Mouse (Mus musculus) midbrain, embryonic 12.5 days (tissue): ENCODE results near the gene Akr7a5. TPM values are rescaled to one million over a fixed set of nuclear protein-coding genes. Genes with fewer than 3 reads are reported as not detected.

Experiments
- ATAC-seq: fragments of 200-750 bp; cut with Nextera tagmentation; 2 replicates; pipeline ENCODE4 v1.8.0; 2017; ENCODE audit warnings: low read depth, moderate TSS enrichment, moderate library complexity; ENCODE audit not compliant: low FRiP score
- H3K27ac ChIP-seq: fragments of 300-500 bp; sonication (generic); replicated peaks from 2 replicates; pipeline ENCODE4 v1.5.1; 2016; ENCODE audit warnings: mild to moderate bottlenecking
- H3K27me3 ChIP-seq: fragments of 300-500 bp; sonication (generic); 2 replicates; pipeline ENCODE4 v1.6.1; 2016; ENCODE audit warnings: mild to moderate bottlenecking
- H3K36me3 ChIP-seq: fragments of 300-500 bp; sonication (generic); 2 replicates; pipeline ENCODE4 v1.6.1; 2016
- H3K4me1 ChIP-seq: fragments of 300-500 bp; sonication (generic); 2 replicates; pipeline ENCODE4 v1.6.1; 2016
- H3K4me2 ChIP-seq: fragments of 300-500 bp; sonication (generic); replicated peaks from 2 replicates; pipeline ENCODE4 v1.6.1; 2016; ENCODE audit warnings: mild to moderate bottlenecking, moderate library complexity
- H3K4me3 ChIP-seq: fragments of 300-500 bp; sonication (generic); 2 replicates; pipeline ENCODE4 v1.5.1; 2016; ENCODE audit warnings: mild to moderate bottlenecking
- H3K9ac ChIP-seq: fragments of 300-500 bp; sonication (generic); replicated peaks from 2 replicates; pipeline ENCODE4 v1.6.1; 2016; ENCODE audit warnings: mild to moderate bottlenecking, moderate library complexity
- H3K9me3 ChIP-seq: fragments of 300-500 bp; sonication (generic); 2 replicates; pipeline ENCODE4 v1.6.1; 2016; ENCODE audit warnings: mild to moderate bottlenecking
- WGBS: fragments of 180-500 bp; shearing (Covaris S2); methylation state at CpG from one replicate; pipeline ENCODE4 v1.1.7; 2016; 5-methylcytosine and 5-hydroxymethylcytosine counted together
- polyA plus RNA-seq: library from polyadenylated mRNA; unstranded; fragments of >200 nt; fragmentation: Nextera tagmentation; extraction: Ambion mirVana; gene quantifications from 2 replicates; pipeline ENCODE4 v1.2.1, GENCODE M21; 2016

Akr7a5 gene
- polyA plus RNA-seq, 1 experiment from 2014 or later, result 81.2 TPM

DNA sequence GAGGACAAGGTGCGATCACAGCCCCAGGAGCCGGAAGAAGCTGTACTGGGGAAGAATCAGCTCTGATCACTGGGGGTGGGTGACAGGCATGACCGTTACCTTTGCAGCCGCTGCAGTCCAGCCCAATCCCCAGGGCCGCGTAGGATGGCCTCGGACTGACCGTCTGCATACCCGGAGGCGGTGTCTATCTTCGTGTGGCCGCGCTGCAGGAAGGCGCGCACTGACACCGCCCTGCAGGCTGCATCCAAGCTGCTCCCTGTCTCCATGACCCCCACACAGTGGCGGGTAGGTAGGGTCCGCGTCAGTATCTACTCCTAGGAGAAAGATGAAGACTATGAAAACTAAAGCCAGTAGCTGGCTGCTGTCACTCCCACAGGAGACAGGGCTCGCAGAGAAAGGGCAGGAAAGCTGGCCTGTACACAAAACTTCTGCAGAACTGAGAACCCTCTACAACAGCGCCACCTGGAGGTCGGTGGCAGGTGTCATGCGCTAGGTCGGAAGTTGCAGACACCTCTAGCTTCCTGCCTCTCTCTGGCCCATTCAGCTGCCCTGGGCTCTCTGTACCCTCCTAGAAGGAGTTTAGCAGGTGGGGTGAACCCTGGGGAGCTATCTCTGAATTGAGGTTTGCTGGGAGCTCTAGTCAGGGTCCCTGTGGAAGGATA is 26.4 kb downstream of the Akr7a5 start:
- no peak for ATAC-seq
- Histone ChIP-seq H3K4me1 (0 out of 2 replicates have a peak, but pooled peaks cover 3% of the 10 kb centered on the region), H3K9ac (no peak overlapping the region), H3K27me3 (peaks cover 30% of the 10 kb centered on the region), H3K27ac (no peak overlapping the region), H3K9me3 (no peaks in the 10 kb centered on the region), H3K36me3 (no peaks in the 10 kb centered on the region), H3K4me2 (peak overlapping the region; percentile 28), H3K4me3 (no peak overlapping the region)
- WGBS, result 38% methylated on average over 24 of the region's 24 CpGs

- no peak overlapping the region for H3K27ac ChIP-seq
- no peaks in the 10 kb centered on the region for H3K9me3 ChIP-seq
- WGBS, result 63% methylated on average over 33 of the region's 33 CpGs
- ATAC-seq, result no peak
- no peaks in the 10 kb centered on the region for H3K36me3 ChIP-seq
- no peak overlapping the region for H3K9ac ChIP-seq
- no peak overlapping the region for H3K4me2 ChIP-seq
- 0 out of 2 replicates have a peak, but pooled peaks cover 3% of the 10 kb centered on the region for H3K4me1 ChIP-seq
- peaks cover 21% of the 10 kb centered on the region for H3K27me3 ChIP-seq
- no peak overlapping the region for H3K4me3 ChIP-seq
Observed at GRCm38 (mm10) chr4:139338145-139338544, 27.6 kb downstream of the Akr7a5 start.

DNA sequence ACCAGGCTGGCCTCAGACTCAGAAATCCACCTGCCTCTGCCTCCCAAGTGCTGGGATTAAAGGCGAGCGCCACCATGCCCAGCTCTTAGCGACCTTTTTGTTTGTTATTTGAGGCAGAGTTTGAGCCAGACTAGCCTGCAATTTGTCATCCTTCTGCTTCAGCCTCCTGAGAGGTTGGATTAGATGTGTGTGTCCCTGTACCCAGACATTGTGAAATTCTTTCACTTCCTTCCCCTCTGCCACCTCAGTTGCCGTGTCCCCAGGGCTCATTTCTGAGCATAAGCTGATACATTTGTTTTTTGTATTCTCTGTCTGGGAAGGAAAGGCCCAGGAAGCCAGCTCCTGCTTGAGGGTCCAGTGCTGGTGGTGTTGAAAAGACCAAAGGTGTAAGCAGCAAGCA is 30.3 kb downstream of the Akr7a5 start:
- Histone ChIP-seq H3K4me3 (no peak overlapping the region), H3K36me3 (peaks cover 16% of the 10 kb centered on the region), H3K4me2 (no peak overlapping the region), H3K9me3 (no peaks in the 10 kb centered on the region), H3K27me3 (peaks cover 17% of the 10 kb centered on the region), H3K4me1 (0 out of 2 replicates have a peak, but pooled peaks cover 3% of the 10 kb centered on the region), H3K9ac (no peak overlapping the region), H3K27ac (no peak overlapping the region)
- no peak for ATAC-seq
- 87% methylated on average over 4 of the region's 4 CpGs for WGBS

DNA sequence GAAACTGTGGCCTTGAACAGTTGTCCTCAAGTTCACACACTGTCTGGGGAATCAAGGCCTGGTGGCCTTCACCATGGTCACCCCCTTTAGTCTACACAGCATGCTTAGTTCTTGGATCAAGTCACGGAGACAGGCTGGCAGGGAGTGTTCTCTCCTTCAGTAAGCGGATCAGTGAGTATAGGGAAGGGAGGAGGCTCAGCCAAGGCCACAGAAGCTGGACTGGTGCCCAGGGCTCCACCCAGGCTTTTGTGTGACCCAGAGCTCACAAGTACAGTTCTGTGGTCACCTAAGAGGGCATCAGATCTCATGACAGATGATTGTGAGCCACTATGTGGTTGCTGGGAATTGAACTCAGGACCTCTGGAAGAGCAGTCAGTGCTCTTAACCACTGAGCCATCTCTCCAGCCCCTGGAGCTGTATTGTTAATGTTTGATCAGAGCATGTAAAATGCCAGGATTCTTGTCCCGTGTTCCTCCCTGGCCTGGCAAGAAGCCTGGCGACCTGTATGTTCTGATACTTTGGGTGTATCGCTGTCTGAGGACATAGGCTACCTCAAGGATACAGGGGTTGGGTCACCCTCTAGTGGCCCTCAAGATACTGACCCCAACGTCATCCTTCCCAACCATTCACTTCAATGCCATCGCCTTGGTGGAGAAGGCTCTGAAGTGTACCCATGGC is 31.2 kb downstream of the Akr7a5 start:
- H3K9ac ChIP-seq, result no peak overlapping the region
- H3K9me3 ChIP-seq, result no peaks in the 10 kb centered on the region
- no peak for ATAC-seq
- WGBS, result 82% methylated on average over 7 of the region's 7 CpGs
- H3K4me3 ChIP-seq, result no peak overlapping the region
- peaks cover 16% of the 10 kb centered on the region for H3K27me3 ChIP-seq
- no peak overlapping the region for H3K4me2 ChIP-seq
- 0 out of 2 replicates have a peak, but pooled peaks cover 3% of the 10 kb centered on the region for H3K4me1 ChIP-seq
- H3K27ac ChIP-seq, result no peak overlapping the region
- H3K36me3 ChIP-seq, result peaks cover 25% of the 10 kb centered on the region

GRCm38 (mm10) chr4:139343718-139344117 is 33.2 kb downstream of the Akr7a5 start:
- Histone ChIP-seq H3K9me3 (no peaks in the 10 kb centered on the region), H3K36me3 (peaks cover 45% of the 10 kb centered on the region), H3K4me2 (no peak overlapping the region), H3K4me1 (no peaks in the 10 kb centered on the region), H3K27ac (no peak overlapping the region), H3K27me3 (no peaks in the 10 kb centered on the region), H3K9ac (no peak overlapping the region), H3K4me3 (no peak overlapping the region)
- no peak for ATAC-seq
- 81% methylated on average over 5 of the region's 5 CpGs for WGBS

DNA sequence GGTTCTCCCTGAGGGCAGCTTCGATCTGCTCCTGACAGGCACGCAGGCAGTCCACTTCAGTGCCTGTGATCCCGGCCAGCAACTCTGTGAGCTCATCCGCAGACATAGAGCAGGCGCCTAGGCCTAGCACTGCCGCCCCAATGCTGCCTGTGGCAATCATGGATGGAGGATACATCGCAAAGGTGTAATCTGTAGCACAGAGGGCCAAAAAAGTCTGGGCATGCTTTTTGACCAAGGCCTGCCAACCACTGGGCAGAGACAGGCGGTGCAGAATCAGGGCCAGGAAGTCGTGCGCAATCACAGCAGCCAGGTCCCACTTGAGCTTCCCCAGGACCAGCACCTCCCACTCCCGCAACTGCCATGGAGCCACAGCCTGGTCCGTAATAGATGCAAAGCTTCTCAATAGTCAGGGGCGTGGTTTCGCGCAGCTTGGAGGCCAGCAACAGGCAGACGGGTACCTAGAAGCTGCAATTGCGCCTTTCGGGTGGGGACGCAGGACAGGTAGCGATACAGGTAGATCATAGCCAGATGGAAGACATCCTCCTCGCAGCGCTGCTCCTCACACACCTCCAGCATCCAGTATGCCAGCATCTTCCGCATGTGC is 35.0 kb downstream of the Akr7a5 start:
- peaks cover 58% of the 10 kb centered on the region for H3K36me3 ChIP-seq
- no peaks in the 10 kb centered on the region for H3K27me3 ChIP-seq
- H3K4me3 ChIP-seq, result no peak overlapping the region
- no peaks in the 10 kb centered on the region for H3K9me3 ChIP-seq
- H3K27ac ChIP-seq, result no peak overlapping the region
- H3K4me2 ChIP-seq, result no peak overlapping the region
- peaks cover 2% of the 10 kb centered on the region; the same call in 1 of the 2 replicates for H3K4me1 ChIP-seq
- ATAC-seq, result no peak
- 61% methylated on average over 23 of the region's 23 CpGs for WGBS
- no peak overlapping the region for H3K9ac ChIP-seq

- no peaks in the 10 kb centered on the region for H3K9me3 ChIP-seq
- H3K27ac ChIP-seq, result peak within 1 kb of the TSS; percentile 96
- ATAC-seq, result peak; percentile 96
- H3K4me2 ChIP-seq, result peak within 1 kb of the TSS; percentile 83
- peak within 1 kb of the TSS; percentile 83 for H3K4me3 ChIP-seq
- WGBS, result under 1% methylated on average over 64 of the region's 64 CpGs
- H3K9ac ChIP-seq, result peak within 1 kb of the TSS; percentile 86
- H3K36me3 ChIP-seq, result peaks cover 55% of the 10 kb centered on the region
- no peaks in the 10 kb centered on the region for H3K27me3 ChIP-seq
- peaks cover 19% of the 10 kb centered on the region for H3K4me1 ChIP-seq
Observed at GRCm38 (mm10) chr4:139351931-139352711, 41.6 kb downstream of the Akr7a5 start, which contains the start of the genes Mrto4, Emc1 and Ubr4. Gene Mrto4 (minus strand): TSS chr4:139352576. Gene Emc1 (plus strand): TSS chr4:139352587. Gene Ubr4 (plus strand): TSS chr4:139352609.

DNA sequence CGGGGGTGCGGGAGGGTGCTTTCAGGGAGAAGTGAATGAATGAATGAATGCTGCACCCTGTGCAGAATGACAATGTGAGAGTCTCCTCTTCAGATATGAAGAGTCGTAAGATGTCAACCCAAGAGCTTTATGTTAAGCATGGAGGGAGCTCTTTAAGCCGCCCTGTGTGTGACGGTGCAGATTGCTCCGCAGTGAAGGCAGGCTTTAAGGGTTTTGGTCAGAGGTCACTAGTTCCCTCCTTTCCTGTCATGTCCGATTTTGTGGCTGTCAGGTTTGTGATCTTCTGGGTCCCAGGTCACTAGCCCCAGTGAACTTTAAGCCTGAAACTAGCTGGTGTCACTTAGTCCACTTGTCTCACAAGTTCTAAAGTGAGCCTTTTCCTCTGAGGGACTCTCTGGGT is 42.3 kb downstream of the Akr7a5 start:
- H3K9ac ChIP-seq, result peak overlapping the region; percentile 86
- no peaks in the 10 kb centered on the region for H3K9me3 ChIP-seq
- peaks cover 55% of the 10 kb centered on the region for H3K36me3 ChIP-seq
- ATAC-seq, result peak; percentile 50; the same call in 1 of the 2 replicates
- peaks cover 19% of the 10 kb centered on the region for H3K4me1 ChIP-seq
- peak overlapping the region; percentile 96 for H3K27ac ChIP-seq
- WGBS, result 4% methylated on average over 7 of the region's 7 CpGs
- H3K4me3 ChIP-seq, result peak overlapping the region; percentile 83
- no peaks in the 10 kb centered on the region for H3K27me3 ChIP-seq
- H3K4me2 ChIP-seq, result peak overlapping the region; percentile 83

DNA sequence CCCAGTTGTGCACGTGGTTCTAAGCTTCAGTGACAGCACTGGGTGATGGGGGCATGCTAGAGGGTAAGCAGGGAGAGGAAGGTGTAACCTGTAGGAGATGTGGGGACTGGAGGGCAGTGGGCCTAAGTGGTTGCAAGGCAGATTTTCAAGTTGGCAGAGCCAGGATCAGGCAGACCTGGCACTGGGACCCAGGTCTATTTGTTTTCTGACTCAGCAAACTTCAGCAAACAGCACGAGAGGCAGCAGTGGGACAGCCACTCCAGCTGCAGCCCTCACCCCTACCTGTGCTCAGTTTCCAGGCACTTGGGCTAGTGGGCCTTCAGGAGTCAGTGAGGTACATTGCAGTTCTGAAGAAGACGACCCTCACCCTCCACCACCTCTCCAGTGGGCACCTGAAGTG is 46.7 kb downstream of the Akr7a5 start:
- peaks cover 5% of the 10 kb centered on the region for H3K4me1 ChIP-seq
- H3K27me3 ChIP-seq, result no peaks in the 10 kb centered on the region
- 94% methylated on average over 3 of the region's 3 CpGs for WGBS
- H3K4me3 ChIP-seq, result no peak overlapping the region
- no peak overlapping the region for H3K9ac ChIP-seq
- no peak overlapping the region for H3K4me2 ChIP-seq
- H3K27ac ChIP-seq, result no peak overlapping the region
- H3K9me3 ChIP-seq, result no peaks in the 10 kb centered on the region
- peaks cover 74% of the 10 kb centered on the region for H3K36me3 ChIP-seq
- no peak for ATAC-seq

GRCm38 (mm10) chr4:139360761-139361548 is 50.4 kb downstream of the Akr7a5 start:
- H3K4me2 ChIP-seq, result no peak overlapping the region
- no peaks in the 10 kb centered on the region for H3K4me1 ChIP-seq
- no peak overlapping the region for H3K4me3 ChIP-seq
- H3K27me3 ChIP-seq, result no peaks in the 10 kb centered on the region
- 91% methylated on average over 11 of the region's 11 CpGs for WGBS
- no peak overlapping the region for H3K9ac ChIP-seq
- ATAC-seq, result no peak
- no peak overlapping the region for H3K27ac ChIP-seq
- H3K9me3 ChIP-seq, result no peaks in the 10 kb centered on the region
- H3K36me3 ChIP-seq, result peaks cover 95% of the 10 kb centered on the region

- H3K9ac ChIP-seq, result no peak overlapping the region
- H3K27me3 ChIP-seq, result no peaks in the 10 kb centered on the region
- 98% methylated on average over 3 of the region's 3 CpGs for WGBS
- H3K27ac ChIP-seq, result no peak overlapping the region
- no peak overlapping the region for H3K4me2 ChIP-seq
- no peak overlapping the region for H3K4me3 ChIP-seq
- H3K9me3 ChIP-seq, result no peaks in the 10 kb centered on the region
- H3K36me3 ChIP-seq, result peaks cover 98% of the 10 kb centered on the region
- H3K4me1 ChIP-seq, result no peaks in the 10 kb centered on the region
- no peak for ATAC-seq
Observed at GRCm38 (mm10) chr4:139367336-139367735, 56.8 kb downstream of the Akr7a5 start.
